Mouse (Mus musculus) neural tube, embryonic 10.5 days (tissue): ENCODE results near the gene Olfr1310.
"Not testable (repeated sequence)": the region's sequence is repeated elsewhere in the genome, so short reads cannot be mapped to it uniquely, and the experiment has no call there.

ENCODE experiments used
- DNase-seq: peaks from one replicate; pipeline ENCODE4 v3.0.0-alpha.2; 2017; ENCODE audit warnings: low spot score; ENCODE audit errors: extremely low spot score

Gene Olfr1310

DNA sequence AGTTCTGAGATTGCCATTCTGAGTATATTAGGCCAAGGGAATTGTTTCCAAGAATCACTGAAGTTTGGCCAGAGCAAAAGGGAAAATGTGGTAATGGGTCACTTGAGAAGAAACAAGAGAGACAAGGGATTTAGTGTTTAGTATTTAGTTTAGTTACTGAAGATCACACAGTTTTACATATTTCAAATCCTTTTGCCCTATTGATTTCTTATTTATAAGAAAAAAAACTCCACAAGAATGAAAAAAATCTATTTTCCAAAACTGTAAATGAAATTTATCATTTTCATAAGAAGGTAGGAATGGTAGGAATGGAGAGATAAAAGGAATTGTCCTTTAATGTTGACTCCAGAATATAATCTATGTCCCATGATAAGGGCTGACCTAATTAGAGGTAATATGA is at the start of gene Olfr1310:
Gene Olfr1310 (minus strand): TSS at position 101 of the 400 bp plus-strand sequence.
- DNase-seq, result no peak

DNA sequence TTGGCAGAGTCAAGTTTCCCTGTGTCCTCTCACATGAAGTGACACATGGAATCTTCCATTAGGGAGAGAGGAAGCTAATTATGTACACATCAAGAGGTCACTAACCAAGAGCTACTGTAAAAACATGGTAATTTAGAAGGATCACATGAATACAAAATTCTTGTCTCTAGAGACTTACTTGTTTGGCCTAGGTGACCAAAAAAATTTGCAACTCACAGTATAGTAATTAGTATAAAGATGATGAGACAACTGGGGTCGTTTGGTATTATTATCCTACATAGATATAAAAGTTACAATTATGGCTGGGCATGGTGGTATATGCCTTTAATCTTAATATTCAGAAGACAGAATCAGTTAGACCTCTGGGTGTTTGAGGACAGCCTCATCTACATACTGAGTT is 37.6 kb upstream of the Olfr1310 start, which contains the start of gene Olfr1312:
Gene Olfr1312 (minus strand): TSS at position 101 of the 400 bp plus-strand sequence.
- no peak for DNase-seq

DNA sequence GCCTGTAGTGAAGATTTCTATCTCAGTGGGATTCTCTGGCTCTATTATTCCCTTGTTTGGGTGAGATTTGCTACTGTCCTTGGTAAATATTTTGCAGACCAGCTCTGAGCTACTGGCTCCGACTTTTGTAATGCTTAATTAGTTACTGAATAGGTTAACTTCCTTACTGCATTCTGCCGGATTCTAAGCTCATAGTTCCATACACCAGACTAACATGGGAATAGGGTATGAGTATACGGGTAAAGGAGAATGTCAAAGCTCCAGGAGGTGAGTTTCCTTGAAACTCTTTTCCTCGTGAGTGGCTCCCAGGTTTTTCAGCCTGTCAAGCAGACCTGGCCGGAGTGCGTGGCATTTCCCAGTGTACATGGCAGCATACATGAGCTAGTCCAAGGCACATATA is 14.5 kb upstream of the Olfr1310 start:
- DNase-seq, result not testable (repeated sequence)

DNA sequence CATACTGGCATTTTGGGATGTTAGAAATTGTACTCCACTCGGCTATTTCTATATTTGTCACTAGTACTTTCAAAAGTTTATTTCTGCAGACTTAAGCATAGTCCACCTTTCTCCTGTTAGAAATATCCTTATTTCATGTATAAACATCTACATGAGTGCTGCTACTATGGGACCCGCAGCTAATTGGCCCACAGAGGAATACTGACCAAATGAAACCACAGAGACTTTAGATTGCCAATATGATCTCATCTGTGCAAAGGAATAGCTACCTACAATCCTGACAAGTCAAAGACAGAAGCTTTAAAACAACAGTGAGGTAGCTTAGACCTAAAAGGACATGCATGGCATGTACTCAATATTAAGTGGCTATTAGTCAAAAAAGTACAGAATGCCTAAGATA is 11.8 kb upstream of the Olfr1310 start, which contains the start of gene Olfr1311:
Gene Olfr1311 (minus strand): TSS at position 101 of the 400 bp plus-strand sequence.
- no peak for DNase-seq

DNA sequence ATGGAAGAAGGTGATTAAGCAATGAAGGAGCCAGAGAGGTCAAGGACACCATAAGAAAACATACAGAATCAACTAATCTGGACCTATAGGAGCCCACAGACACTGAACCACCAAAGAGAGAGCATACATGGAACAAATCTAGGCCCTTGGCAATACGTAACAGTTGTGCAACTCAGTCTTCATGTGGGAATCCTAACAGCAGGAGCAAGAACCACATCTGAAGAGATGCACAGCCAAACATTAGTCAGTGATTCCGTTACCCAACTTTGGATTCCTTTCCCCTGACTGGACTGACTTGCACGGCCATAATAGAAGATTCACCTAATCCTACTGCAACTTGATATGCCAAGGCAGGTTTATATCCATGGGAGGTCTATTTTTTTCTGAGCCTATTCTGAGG is 2.4 kb upstream of the Olfr1310 start:
- DNase-seq, result no peak

DNA sequence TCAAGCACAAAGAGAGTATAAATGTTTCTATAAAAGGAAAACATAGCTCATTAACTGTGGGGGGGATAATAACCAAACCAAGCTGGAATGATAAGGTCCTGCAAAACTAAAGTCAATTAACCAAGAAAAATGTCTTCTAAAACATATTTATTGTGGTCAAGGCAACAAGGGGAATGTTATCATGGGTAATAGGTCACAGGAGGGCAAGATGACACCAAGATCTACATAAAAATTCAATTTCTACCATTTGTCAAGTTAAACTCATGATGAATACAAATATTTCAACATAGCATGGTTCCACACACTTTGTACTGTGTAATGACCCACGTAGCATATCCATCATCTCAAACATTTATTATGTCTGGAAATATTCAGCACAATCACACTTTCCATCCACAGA is 22.3 kb downstream of the Olfr1310 start, which contains the start of gene Olfr1309:
Gene Olfr1309 (minus strand): TSS at position 101 of the 400 bp plus-strand sequence.
- no peak for DNase-seq

DNA sequence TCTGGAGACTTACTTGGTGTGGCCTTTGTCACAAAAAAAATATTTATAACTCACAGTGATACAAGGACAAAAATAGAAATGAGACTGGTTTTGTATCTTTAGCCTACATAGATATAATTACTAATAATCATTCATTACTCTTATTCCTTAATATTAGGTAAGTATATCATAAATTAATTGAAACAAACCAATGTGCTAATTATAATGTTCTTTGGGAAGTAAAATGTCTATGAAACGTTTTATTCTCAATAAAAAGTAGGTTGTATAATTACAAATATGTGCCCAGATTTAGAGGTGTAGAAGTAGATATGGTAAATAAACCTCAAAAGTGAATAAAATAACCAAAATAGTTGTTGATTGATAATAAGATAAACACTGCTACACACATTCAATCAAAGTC is 47.7 kb downstream of the Olfr1310 start, which contains the start of gene Olfr1308:
Gene Olfr1308 (minus strand): TSS at position 101 of the 400 bp plus-strand sequence.
- DNase-seq, result no peak
